Mouse (Mus musculus): ENCODE data around the gene Tmem170.

Tmem170 gene

GRCm38 (mm10) chr8:111876355-111876948 lies at the start of gene Tmem170:
Gene Tmem170 (minus strand): TSS chr8:111876750.
- peak; percentile 97 for DNase-seq (ENCODE audit: extremely low read depth, insufficient read length, low spot score)

DNA sequence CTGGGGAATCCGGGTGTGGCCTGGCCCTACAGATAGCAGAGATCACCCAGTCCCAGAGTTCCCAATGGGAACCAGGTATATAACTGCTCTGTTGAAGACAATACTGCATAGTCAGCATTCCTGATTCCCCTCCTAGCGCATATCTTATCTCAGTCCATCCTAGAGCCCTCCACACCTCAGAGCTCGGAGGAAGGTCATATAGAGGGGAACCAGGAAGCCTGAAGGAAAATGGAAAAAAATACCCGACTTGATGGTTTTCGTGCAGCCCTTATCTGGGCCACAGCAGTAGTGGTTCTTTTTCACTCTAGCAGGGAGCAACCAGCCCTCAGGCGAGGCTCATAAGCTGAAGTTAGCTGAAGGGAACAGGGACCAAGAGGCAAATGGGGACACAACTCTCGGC lies 48.4 kb upstream of the Tmem170 start:
- DNase-seq (ENCODE audit: extremely low read depth, insufficient read length, low spot score) = no peak

DNA sequence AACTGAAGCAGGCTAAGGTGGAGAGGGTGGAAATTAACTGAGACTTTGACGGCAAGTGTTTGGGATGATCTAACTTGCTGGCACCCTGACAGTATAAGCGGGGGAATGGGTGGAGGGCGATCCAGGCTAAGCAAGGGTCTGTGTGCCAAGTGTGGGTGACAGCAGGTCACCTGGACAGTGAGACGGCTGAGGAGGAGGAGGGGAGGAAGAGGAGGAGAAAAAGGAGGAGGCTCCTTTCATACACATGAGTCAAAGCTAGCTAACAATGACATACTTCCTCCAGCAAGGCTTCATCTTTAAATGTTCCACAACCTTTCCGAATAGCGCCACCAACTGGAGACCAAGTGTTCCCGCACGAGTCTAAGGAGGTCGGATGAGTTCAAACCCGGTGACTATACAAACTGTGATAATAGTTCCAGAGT lies 46.8 kb upstream of the Tmem170 start:
- DNase-seq (ENCODE audit: extremely low read depth, insufficient read length, low spot score) = peak; percentile 68

DNA sequence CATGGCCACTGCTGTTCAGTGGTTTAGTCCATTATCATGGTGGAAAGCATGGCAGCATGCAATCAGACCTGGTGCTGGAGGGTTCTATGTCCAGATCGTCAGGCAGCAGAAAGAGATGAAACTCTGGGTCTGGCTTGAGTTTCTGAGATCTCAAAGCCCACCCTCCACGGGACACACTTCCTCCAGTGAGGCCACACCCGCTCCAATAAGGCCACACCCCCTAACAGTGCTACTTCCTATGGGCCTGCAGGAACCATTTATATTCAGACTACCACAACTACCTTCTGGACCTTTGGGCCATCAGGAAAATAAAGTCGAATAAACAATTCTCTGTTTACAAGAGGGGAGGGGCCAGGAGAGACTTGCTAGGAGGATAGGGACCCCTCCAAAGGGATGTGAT lies 44.4 kb upstream of the Tmem170 start:
- DNase-seq (ENCODE audit: extremely low read depth, insufficient read length, low spot score) = no peak

GRCm38 (mm10) chr8:111919663-111920062 lies 43.1 kb upstream of the Tmem170 start:
- no peak for DNase-seq (ENCODE audit: extremely low read depth, insufficient read length, low spot score)

- no peak for DNase-seq (ENCODE audit: extremely low read depth, insufficient read length, low spot score)
Measured at GRCm38 (mm10) chr8:111912860-111913432, 36.4 kb upstream of the Tmem170 start.

DNA sequence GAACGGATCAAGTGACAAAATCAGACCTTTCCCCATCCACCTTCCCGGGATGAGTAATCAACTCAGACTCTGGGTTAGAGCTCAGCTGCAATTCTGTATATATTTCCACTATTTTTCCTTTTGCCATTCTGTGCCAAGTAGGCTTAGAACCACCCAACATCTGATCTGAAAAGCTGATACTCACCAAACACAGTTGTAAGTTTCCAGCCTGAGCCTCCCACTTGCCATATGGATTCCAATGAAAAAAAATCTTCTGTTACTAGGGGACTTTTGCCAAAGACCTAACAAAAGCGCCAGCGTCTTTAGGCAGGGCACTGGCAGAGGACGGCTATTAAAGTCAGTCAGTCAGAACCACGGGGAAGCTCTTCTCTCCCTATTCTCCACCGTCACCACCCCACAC lies 35.0 kb upstream of the Tmem170 start:
- DNase-seq (ENCODE audit: extremely low read depth, insufficient read length, low spot score) = no peak

- no peak for DNase-seq (ENCODE audit: extremely low read depth, insufficient read length, low spot score)
Measured at GRCm38 (mm10) chr8:111909621-111910450, 33.3 kb upstream of the Tmem170 start, which contains the start of gene Chst5. Gene Chst5 (minus strand): TSS chr8:111910447.

DNA sequence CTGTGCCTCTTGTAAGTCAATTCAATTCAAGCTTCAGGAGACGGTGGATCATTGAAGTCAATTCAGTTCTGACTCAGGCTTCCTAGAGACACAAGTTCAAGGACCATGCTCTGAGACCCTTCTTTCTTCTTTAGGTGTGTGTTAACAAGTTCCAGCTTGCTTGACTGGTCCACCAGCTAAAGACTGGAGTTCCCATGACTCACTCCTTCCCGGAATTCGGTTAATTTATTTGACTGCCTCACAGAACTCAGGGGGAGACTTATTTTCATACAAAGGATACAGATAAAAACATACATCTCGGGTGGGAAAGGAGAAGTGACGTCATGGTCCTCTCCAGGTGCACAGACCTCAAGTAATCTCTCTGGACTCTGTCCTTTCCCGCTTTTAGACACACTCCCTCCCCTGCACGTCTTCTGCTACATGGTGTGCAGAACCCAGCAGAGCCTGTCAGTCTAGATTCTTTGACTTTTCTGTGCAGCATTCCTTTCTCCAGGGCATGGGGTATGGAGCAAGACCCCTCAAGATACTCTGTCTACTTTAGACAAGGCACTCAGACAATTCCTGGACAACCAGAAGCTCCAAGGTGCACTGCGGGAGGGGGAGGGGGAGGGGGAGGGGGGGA lies 29.1 kb upstream of the Tmem170 start:
- no peak for DNase-seq (ENCODE audit: extremely low read depth, insufficient read length, low spot score)

DNA sequence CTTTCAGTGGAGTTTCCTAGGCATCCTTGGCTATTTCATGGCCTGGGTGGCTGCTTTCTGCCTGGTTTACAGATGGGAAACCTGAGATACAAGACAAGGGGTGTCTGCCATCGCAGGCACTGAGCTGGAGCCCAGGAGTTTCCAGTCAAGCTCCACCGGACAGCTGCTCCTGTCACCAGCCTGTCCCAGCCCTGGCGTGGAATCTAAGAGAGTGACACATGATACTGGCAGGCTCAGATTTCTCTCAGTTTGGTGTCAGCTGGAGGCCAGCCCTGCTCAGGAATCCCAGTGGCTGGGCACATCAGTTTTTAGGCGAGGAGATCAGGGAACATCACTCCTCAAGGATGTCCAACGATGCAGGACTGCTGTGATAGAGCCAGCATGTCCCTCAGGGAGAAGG lies 25.5 kb upstream of the Tmem170 start:
- DNase-seq (ENCODE audit: extremely low read depth, insufficient read length, low spot score) = peak; percentile 19

- no peak for DNase-seq (ENCODE audit: extremely low read depth, insufficient read length, low spot score)
Measured at GRCm38 (mm10) chr8:111898586-111898985, 22.0 kb upstream of the Tmem170 start.

- no peak for DNase-seq (ENCODE audit: extremely low read depth, insufficient read length, low spot score)
Measured at GRCm38 (mm10) chr8:111894955-111895354, 18.4 kb upstream of the Tmem170 start.

GRCm38 (mm10) chr8:111892615-111893014 lies 16.1 kb upstream of the Tmem170 start:
- DNase-seq (ENCODE audit: extremely low read depth, insufficient read length, low spot score) = no peak

DNA sequence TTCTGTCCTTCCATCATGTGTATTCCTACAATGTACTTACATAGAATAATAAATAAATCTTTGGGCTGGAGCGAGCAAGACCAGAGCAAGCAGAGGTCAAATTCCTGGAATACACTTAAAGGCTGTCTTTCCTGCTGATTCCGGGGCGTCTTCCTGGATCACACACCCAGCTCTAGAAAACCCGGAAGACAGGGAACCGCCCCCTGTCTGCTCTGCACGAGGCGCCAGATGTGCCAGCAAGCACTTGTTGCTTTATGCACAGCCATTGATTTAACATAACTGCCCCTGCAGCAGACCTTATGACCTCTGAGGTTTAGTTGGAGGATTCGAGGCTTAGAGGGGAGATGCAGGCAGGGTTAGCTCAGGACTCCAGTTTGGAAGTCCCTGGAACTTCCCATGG lies 15.4 kb upstream of the Tmem170 start:
- DNase-seq (ENCODE audit: extremely low read depth, insufficient read length, low spot score) = no peak

GRCm38 (mm10) chr8:111890911-111891303 lies 14.4 kb upstream of the Tmem170 start:
- DNase-seq (ENCODE audit: extremely low read depth, insufficient read length, low spot score) = no peak

DNA sequence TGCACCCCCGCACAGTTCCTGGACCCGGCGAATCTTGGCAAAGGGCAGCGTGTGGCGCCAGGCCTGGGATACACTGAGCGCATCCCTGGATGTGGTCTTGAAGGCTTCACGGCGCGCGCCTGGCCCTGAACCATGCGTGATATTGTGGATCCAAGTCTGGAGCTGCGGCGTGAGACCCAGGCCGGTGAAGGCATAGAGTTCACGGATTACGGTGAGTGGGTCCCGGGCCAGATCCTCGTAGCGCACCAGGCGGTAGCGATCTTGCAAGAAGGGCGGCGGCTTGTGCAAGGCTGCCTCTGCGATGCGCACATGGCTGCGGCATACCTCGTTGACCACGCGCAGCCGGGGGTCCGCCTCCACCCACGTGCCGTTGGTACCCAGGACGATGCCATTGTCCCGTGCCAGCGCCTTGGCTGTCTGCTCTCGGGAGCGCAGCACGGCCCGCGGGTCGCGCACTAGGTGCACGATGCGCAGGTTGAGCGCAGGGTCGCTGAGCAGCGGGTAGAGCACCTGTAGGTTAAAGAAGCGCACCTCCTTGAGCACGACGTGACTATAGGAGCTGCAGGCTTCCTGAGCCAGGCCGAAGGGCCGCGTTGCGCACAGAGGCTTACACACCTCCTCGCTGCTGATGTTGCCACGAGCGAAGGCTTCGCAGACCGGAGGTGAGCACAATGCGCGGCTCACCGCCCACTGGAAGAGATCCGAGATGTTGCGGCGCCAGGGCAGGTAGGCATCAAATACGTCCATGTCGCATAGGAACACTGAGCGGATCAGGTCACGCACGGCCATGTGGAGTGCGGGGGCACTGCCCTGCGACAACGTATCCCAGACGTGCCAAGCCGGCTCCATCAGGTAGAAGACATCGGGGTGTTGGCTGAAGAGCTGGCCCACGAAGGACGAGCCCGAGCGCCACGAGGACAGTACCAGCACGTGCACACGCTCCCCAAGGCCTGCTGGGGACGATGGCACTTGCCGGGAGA lies 13.7 kb upstream of the Tmem170 start:
- no peak for DNase-seq (ENCODE audit: extremely low read depth, insufficient read length, low spot score)

DNA sequence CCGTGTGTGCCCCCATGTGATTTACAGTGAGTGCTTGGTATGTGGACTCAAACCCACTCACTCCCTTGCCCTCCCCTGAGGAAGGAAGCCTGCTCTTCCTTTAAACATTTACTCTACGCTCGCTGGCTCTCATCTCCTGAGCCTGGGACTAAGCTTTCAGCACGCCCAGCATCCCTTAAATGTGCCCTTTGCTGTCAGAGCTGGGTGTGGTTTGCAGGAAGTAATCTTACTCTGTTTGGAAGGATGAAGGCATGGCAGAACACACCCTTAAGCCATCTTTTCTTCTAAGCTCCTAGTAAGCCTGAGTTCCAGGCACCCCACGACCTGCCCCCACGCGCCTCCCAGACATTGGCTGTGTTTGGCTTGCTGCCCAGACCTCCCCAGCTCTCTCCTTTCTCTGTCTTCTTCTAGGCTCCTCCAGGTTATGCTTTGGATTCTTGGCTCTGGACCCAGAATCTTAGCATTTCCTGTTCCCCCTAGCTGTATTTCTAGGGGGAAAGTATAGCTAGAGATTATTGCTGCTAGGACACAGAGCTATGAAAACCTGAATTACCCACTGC lies 11.6 kb upstream of the Tmem170 start:
- no peak for DNase-seq (ENCODE audit: extremely low read depth, insufficient read length, low spot score)

DNA sequence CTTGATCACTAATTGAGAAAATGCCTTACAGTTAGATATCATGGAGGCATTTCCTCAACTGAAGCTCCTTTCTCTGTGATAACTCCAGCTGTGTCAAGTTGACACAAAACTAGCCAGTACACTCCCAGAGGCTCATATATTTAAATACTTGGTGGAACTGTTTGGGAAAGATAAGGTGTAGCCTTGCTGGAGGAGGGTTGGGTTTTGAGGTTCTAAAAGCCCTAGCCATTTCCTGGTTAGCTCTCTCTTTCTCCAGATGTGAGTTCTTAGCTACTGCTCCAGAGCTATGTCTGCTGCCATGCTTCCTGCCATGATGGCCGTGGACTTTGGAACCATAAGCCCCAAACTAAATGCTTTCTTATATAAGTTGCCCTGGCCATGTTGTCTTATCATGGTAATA lies 10.9 kb upstream of the Tmem170 start:
- DNase-seq (ENCODE audit: extremely low read depth, insufficient read length, low spot score) = no peak

GRCm38 (mm10) chr8:111883615-111884014 lies 7.1 kb upstream of the Tmem170 start:
- no peak for DNase-seq (ENCODE audit: extremely low read depth, insufficient read length, low spot score)

DNA sequence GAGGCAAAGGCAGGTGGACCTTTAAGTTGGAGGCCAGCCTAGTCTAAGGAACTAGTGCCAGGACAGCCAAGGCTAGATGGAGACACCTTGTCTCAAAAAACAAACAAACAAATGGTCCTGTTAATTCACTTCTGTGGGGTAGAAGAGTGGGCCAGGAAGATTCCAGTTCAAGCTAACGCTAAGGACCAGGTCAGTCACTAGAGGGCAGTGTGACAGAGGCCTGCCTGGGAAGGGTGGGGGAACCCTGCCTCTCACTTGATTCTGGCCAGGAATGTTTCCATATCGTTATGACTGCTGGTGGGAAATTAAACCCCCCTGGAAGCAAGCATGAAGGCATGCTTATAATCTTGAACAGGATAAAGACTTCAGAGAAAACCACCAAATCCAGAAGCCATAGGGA lies 5.0 kb upstream of the Tmem170 start:
- DNase-seq (ENCODE audit: extremely low read depth, insufficient read length, low spot score) = no peak

All from 3134 (cell line).